Mouse (Mus musculus) heart, adult 11 months (tissue): ENCODE results near the gene Snx6.
A peak's percentile ranks its signal among the peaks of the same experiment; 100 is the strongest.
"Not testable (repeated sequence)": the region's sequence is repeated elsewhere in the genome, so short reads cannot be mapped to it uniquely, and the experiment has no call there.

ENCODE experiments used
- DNase-seq: peaks from one replicate; pipeline ENCODE4 v3.0.0; 2022

The Snx6 gene

DNA sequence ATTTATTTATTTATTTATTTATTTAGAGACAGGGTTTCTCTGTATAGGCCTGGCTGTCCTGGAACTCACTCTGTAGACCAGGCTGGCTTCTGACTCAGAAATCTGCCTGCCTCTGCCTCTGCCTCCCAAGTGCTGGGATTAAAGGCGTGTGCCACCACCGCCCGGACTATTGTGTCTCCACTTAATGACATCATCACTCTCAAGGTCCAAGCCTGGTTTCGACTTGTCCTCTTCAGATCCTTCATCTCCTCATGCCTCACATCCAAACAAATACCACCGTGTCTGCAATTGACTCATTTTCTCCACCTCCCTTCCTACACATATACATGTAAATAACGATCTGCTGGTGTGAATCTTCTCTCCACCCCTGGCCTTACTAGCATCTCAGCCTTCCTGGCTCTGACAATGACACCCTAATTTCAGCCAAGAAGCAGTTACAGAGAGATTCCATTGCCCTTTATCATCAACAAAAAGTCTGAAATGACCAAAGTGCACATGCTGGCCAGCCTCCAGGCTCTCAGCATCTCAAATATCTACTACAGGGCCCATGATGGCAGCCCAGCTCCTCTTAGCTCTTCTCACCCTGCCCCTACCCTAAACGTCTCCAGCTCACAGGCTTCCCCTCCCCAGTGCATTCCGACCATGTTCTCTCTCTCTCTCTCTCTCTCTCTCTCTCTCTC lies 1.2 kb upstream of the Snx6 start:
- DNase-seq, result peak; percentile 81

DNA sequence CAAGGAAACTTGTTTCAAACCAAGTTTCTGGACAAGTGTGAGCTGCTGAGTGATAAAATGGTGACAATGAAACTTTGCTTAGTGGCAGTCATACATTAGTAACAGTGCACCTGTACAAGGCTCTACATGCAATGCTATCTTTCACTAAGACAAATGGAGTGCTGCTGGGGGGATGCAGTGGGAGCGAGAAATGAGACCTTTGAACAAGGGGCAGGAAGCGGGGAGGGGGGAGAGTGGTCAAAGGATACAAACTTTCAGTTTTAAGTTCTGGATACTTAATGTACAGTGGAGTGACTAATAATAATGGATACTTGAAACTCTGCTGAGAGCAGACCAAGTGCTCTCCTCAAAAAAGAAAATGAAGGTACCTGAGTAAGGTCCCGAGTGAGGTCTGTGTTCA lies 1.1 kb downstream of the Snx6 start:
- DNase-seq, result peak; percentile 70

DNA sequence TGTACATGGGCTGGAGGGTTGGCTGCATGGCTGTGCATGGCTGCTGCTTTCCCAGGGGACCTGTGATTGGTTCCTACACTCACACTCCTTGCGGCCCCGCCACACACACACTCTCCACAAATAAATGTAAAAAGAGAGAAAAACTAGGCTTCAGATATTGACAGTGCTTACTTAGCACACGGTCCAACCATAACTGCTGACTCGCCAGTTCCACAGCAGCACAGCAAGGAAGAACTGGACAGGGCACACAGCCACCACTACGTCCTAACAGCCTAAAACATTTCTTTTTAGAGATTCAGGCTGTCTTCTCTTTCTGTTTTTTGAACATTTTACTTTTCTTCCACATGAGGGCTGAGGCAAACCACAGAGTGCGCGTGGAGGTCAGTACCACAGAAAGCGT lies 4.0 kb downstream of the Snx6 start:
- peak; percentile 85 for DNase-seq

DNA sequence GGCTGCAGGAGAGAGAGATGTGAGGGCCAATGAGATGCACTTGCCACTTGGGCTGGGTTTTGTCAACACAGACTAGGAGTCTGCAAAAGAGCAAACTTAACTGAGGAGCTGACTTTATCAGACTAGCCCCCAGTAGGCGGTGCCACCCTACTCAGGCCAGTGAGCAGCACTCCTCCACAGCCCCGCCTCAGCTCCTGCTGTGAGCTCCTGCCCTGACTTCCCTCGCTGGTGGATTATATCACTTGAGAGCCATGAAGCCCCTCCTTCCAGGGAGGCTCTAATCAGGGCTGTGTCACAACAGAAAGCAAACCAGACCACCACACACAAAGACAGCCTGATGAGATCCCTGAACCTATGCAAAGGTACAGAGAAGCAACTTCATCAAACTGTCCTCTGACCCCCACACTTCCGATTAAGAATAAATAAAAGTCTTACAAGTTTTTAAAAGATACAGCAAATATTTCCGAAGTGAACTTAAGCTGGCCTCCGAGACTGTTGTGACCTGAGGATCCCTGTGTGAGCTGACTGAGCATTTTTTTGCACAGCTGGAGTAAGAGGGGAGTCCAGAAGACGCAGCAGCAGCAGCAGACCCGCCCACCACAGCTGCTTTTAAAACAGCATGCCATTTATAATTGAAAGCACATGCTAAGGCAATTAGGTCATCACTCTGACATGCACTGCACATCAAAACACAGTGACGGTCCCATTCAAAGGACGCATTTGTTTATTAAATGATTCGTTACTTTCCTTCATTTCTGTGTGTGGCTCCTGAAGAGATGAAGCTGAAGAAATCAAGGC lies 6.0 kb downstream of the Snx6 start:
- peak; percentile 97 for DNase-seq

GRCm38 (mm10) chr12:54763624-54764023 lies 31.9 kb downstream of the Snx6 start:
- DNase-seq, result peak; percentile 78

DNA sequence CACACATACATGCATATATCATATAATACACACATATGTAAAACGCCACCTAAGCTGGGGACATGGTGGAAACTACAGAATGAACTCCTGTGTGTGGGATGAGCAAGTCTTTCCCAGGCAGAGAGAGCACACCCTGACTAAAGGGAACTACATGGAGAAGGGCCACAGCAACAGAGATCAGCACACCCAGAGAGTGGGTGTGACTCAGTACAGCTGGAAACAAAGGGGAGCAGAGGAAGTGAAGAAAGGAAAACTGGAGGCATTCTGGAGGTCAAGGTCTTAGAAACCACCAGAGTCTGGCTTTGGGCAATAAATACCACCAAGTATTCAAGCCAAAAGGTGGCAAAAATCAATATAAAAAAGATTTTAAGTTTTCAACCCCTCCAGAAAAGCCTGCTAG lies 34.8 kb downstream of the Snx6 start:
- DNase-seq, result peak; percentile 17

DNA sequence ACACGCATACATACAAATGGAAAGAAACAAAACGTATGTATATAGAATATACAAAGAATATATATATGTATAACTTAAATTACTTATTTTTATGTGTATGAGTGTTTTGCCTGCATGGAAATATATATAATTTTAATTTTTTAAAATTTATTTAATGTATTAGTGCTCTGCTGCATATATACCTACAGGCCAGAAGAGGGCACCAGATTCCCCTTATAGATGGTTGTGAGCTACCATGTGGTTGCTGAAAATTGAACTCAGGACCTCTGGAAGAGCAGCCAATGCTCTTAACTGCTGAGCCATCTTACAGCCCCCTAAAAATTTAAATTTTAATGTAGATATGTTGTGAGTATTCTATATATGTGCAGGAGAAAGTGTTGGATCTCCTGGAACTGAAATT lies 36.7 kb downstream of the Snx6 start:
- DNase-seq, result no peak

- DNase-seq, result peak; percentile 73
Measured at GRCm38 (mm10) chr12:54748647-54749046, 46.9 kb downstream of the Snx6 start.

DNA sequence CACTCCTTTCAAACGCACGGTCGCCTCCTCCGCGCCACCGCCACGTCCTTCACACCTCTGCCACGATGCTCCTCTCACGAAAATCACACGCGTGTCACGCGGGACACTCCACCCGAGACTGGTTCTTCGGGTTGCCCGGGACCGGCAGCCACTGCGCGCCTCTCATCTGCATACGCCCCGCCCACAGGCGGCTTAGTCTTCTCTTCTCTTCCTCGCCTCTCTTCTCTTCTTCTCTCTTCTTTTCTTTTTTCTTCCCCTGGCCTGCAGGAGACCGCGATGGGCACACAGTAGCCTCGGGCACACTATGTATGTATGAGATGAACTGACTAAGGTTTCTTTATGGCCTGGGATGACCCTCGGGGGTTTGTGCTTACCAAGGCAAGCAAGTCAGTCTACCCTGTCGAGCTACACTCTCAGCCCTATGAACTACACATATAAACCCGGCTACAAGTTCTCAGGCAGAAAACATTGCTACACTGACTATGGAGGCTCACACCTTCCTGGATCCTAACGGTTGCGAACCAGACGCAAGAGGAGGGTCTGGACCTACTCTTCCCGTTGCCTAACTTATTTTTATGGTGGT lies 56.8 kb downstream of the Snx6 start:
- DNase-seq, result peak; percentile 91

DNA sequence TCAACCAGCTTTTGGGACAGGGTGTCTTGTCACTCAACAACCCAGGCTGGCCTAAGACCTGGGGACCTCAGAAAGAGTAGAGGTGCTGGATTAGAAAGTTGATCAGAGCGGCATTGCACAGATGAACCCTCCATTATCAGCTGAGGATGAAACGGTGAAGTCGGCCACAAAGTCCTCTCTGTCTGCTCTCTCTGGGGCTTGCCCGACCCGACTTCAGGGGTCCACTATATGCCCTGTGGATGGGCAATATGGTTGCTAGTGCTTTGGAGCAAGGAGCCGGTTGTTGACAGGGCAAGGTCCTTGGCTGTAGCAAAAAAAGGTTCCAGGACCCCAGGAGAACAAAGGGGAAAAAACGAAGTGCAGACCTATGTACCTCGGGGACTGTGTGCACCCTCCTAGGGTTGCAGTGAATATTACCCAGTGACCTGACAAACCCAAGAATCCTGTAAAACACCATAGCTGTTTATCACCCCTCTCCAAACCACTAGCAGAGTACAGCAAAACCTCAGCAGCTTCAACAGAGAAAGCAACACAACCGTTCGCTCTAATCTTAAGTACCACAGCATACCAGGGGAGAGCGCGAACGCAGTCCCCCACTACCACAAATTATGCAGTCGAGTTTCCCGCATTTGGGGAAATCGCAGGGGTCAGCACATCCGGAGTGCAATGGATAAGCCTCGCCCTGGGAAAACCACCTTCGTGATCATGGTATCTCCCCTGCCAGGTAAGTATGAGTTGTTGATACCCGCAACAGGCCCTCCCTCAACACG lies 57.4 kb downstream of the Snx6 start:
- not testable (repeated sequence) for DNase-seq

DNA sequence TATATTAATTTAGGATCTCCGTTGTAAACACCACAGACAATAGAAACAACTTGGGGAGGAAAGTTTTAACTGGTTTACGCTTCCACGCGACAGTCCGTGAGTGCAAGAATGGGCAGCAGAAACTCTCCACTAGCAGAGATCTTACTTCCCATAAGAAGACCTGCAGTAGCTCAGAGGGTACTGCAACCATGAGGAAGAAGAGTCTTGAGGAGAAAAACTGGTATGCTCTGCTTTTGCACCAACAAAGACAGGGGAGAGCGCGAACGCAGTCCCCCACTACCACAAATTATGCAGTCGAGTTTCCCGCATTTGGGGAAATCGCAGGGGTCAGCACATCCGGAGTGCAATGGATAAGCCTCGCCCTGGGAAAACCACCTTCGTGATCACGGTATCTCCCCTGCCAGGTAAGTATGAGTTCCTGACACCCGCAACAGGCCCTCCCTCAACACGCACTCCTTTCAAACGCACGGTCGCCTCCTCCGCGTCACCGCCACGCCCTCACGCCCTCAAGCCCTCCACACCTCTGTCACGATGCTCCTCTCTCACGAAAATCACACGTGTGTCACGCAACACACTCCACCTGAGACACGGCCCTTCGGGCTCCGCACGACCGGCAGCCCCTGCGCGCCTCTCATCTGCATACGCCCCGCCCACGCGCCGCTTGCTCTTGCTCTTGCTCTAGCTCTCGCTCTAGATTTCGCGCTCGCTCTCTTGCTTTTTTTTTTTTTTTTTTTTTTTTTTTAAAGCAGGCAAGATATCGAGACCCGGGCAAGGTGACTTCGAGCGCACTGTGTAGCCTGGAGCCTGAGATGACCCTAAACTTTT lies 61.0 kb downstream of the Snx6 start:
- DNase-seq, result peak; percentile 96

GRCm38 (mm10) chr12:54729140-54730059 lies 66.1 kb downstream of the Snx6 start:
- not testable (repeated sequence) for DNase-seq

- not testable (repeated sequence) for DNase-seq
Measured at GRCm38 (mm10) chr12:54718871-54719786, 76.4 kb downstream of the Snx6 start.

DNA sequence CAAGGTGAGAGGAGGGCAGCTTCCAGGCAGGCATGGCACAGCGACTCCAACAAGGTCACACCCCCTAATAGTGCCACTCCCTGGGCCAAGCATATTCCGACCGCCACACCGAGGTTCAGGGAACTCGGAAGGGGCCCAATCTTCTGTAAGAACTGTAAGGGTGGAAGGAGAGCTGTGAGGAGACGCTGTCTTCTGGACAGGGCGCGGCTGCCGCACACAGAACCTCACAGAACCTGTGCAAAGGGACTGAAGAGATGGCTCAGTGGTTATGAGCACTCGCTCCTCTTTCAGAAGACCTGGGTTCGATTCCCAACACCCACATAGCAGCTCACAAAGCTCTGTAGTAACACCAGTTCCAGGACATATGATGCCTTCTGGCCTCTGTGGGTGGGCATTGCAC lies 78.0 kb downstream of the Snx6 start:
- DNase-seq, result peak; percentile 86

DNA sequence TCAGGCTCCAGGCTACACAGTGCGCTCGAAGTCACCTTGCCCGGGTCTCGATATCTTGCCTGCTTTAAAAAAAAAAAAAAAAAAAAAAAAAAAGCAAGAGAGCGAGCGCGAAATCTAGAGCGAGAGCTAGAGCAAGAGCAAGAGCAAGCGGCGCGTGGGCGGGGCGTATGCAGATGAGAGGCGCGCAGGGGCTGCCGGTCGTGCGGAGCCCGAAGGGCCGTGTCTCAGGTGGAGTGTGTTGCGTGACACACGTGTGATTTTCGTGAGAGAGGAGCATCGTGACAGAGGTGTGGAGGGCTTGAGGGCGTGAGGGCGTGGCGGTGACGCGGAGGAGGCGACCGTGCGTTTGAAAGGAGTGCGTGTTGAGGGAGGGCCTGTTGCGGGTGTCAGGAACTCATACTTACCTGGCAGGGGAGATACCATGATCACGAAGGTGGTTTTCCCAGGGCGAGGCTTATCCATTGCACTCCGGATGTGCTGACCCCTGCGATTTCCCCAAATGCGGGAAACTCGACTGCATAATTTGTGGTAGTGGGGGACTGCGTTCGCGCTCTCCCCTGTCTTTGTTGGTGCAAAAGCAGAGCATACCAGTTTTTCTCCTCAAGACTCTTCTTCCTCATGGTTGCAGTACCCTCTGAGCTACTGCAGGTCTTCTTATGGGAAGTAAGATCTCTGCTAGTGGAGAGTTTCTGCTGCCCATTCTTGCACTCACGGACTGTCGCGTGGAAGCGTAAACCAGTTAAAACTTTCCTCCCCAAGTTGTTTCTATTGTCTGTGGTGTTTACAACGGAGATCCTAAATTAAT lies 81.5 kb downstream of the Snx6 start:
- peak; percentile 98 for DNase-seq

- DNase-seq, result peak; percentile 94
Measured at GRCm38 (mm10) chr12:54710494-54710879, 85.0 kb downstream of the Snx6 start.

GRCm38 (mm10) chr12:54709691-54710493 lies 85.6 kb downstream of the Snx6 start:
- DNase-seq, result peak; percentile 86

GRCm38 (mm10) chr12:54699394-54699793 lies 96.1 kb downstream of the Snx6 start:
- DNase-seq, result peak; percentile 88
